Mouse (Mus musculus): ENCODE measurements around the gene Sel1l2. TPM values are rescaled to one million over a fixed set of nuclear protein-coding genes. Genes with fewer than 3 reads are reported as not detected.
A peak's percentile ranks its signal among the peaks of the same experiment; 100 is the strongest.

The Sel1l2 gene
- polyA plus RNA-seq, 1 experiment from 2014 or later, result not detected

- no peak overlapping the region for H3K9ac ChIP-seq (ENCODE audit: low read depth, low read length)
- H3K4me3 ChIP-seq (ENCODE audit: low read depth, low read length), result no peak overlapping the region
- no peaks in the 10 kb centered on the region for H3K4me1 ChIP-seq (ENCODE audit: control insufficient read depth, insufficient read depth, low read length)
- H3K36me3 ChIP-seq (ENCODE audit: control insufficient read depth, insufficient read depth, low read length), result no peaks in the 10 kb centered on the region
- no peak for ATAC-seq (replicated peaks; ENCODE audit: insufficient number of reproducible peaks, low FRiP score, low TSS enrichment)
- no peaks in the 10 kb centered on the region for H3K27me3 ChIP-seq (ENCODE audit: control insufficient read depth, insufficient read depth, low read length)
- no peak overlapping the region for H3K27ac ChIP-seq (ENCODE audit: low read depth, low read length)
- 77% methylated on average over 5 of the region's 5 CpGs for WGBS (ENCODE audit: insufficient replicate concordance)
- H3K4me2 ChIP-seq, result no peak overlapping the region
- H3K9me3 ChIP-seq (replicated peaks; ENCODE audit: control insufficient read depth, low read length), result no peaks in the 10 kb centered on the region
Observed at GRCm38 (mm10) chr2:140242398-140242797, 147.1 kb downstream of the Sel1l2 start.

- WGBS (ENCODE audit: insufficient replicate concordance), result 51% methylated on average over 6 of the region's 6 CpGs
- no peak overlapping the region for H3K4me2 ChIP-seq
Observed at GRCm38 (mm10) chr2:140237245-140237644, 152.3 kb downstream of the Sel1l2 start.

GRCm38 (mm10) chr2:140230295-140230694 lies 159.2 kb downstream of the Sel1l2 start:
- Histone ChIP-seq H3K36me3 (ENCODE audit: control insufficient read depth, insufficient read depth, low read length) (no peaks in the 10 kb centered on the region), H3K27ac (ENCODE audit: low read depth, low read length) (no peak overlapping the region), H3K27me3 (ENCODE audit: control insufficient read depth, insufficient read depth, low read length) (no peaks in the 10 kb centered on the region), H3K9me3 (replicated peaks; ENCODE audit: control insufficient read depth, low read length) (no peaks in the 10 kb centered on the region), H3K4me2 (no peak overlapping the region), H3K9ac (ENCODE audit: low read depth, low read length) (no peak overlapping the region), H3K4me3 (ENCODE audit: low read depth, low read length) (no peak overlapping the region), H3K4me1 (ENCODE audit: control insufficient read depth, insufficient read depth, low read length) (no peaks in the 10 kb centered on the region)
- ATAC-seq (replicated peaks; ENCODE audit: insufficient number of reproducible peaks, low FRiP score, low TSS enrichment), result no peak
- 52% methylated on average over 1 of the region's 1 CpGs for WGBS (ENCODE audit: insufficient replicate concordance)

More at GRCm38 (mm10) chr2:140237245-140237644, 152.3 kb downstream of the Sel1l2 start:
- no peak for ATAC-seq (replicated peaks; ENCODE audit: insufficient number of reproducible peaks, low FRiP score, low TSS enrichment)
- Histone ChIP-seq H3K9ac (ENCODE audit: low read depth, low read length) (no peak overlapping the region), H3K27me3 (ENCODE audit: control insufficient read depth, insufficient read depth, low read length) (no peaks in the 10 kb centered on the region), H3K4me3 (ENCODE audit: low read depth, low read length) (no peak overlapping the region), H3K36me3 (ENCODE audit: control insufficient read depth, insufficient read depth, low read length) (no peaks in the 10 kb centered on the region), H3K27ac (ENCODE audit: low read depth, low read length) (no peak overlapping the region), H3K4me1 (ENCODE audit: control insufficient read depth, insufficient read depth, low read length) (no peaks in the 10 kb centered on the region), H3K9me3 (replicated peaks; ENCODE audit: control insufficient read depth, low read length) (no peaks in the 10 kb centered on the region)

- no peak for ATAC-seq (replicated peaks; ENCODE audit: insufficient number of reproducible peaks, low FRiP score, low TSS enrichment)
- no peak overlapping the region for H3K9ac ChIP-seq (ENCODE audit: low read depth, low read length)
- H3K4me2 ChIP-seq, result no peak overlapping the region
- 56% methylated on average over 8 of the region's 8 CpGs for WGBS (ENCODE audit: insufficient replicate concordance)
- no peaks in the 10 kb centered on the region for H3K27me3 ChIP-seq (ENCODE audit: control insufficient read depth, insufficient read depth, low read length)
- H3K9me3 ChIP-seq (replicated peaks; ENCODE audit: control insufficient read depth, low read length), result no peaks in the 10 kb centered on the region
- no peaks in the 10 kb centered on the region for H3K4me1 ChIP-seq (ENCODE audit: control insufficient read depth, insufficient read depth, low read length)
- no peak overlapping the region for H3K4me3 ChIP-seq (ENCODE audit: low read depth, low read length)
- H3K27ac ChIP-seq (ENCODE audit: low read depth, low read length), result no peak overlapping the region
- no peaks in the 10 kb centered on the region for H3K36me3 ChIP-seq (ENCODE audit: control insufficient read depth, insufficient read depth, low read length)
Observed at GRCm38 (mm10) chr2:140220325-140220724, 169.2 kb downstream of the Sel1l2 start.

GRCm38 (mm10) chr2:140215965-140216364 lies 173.5 kb downstream of the Sel1l2 start:
- Histone ChIP-seq H3K9ac (ENCODE audit: low read depth, low read length) (no peak overlapping the region), H3K27ac (ENCODE audit: low read depth, low read length) (no peak overlapping the region), H3K36me3 (ENCODE audit: control insufficient read depth, insufficient read depth, low read length) (no peaks in the 10 kb centered on the region), H3K4me3 (ENCODE audit: low read depth, low read length) (no peak overlapping the region), H3K4me1 (ENCODE audit: control insufficient read depth, insufficient read depth, low read length) (no peaks in the 10 kb centered on the region), H3K4me2 (no peak overlapping the region), H3K9me3 (replicated peaks; ENCODE audit: control insufficient read depth, low read length) (no peaks in the 10 kb centered on the region), H3K27me3 (ENCODE audit: control insufficient read depth, insufficient read depth, low read length) (no peaks in the 10 kb centered on the region)
- no peak for ATAC-seq (replicated peaks; ENCODE audit: insufficient number of reproducible peaks, low FRiP score, low TSS enrichment)
- 74% methylated on average over 1 of the region's 1 CpGs for WGBS (ENCODE audit: insufficient replicate concordance)

GRCm38 (mm10) chr2:140215415-140215814 lies 174.1 kb downstream of the Sel1l2 start:
- ATAC-seq (replicated peaks; ENCODE audit: insufficient number of reproducible peaks, low FRiP score, low TSS enrichment), result no peak
- 71% methylated on average over 2 of the region's 2 CpGs for WGBS (ENCODE audit: insufficient replicate concordance)
- no peak overlapping the region for H3K4me2 ChIP-seq
- H3K4me3 ChIP-seq (ENCODE audit: low read depth, low read length), result no peak overlapping the region
- H3K9ac ChIP-seq (ENCODE audit: low read depth, low read length), result no peak overlapping the region
- H3K27ac ChIP-seq (ENCODE audit: low read depth, low read length), result no peak overlapping the region
- no peaks in the 10 kb centered on the region for H3K36me3 ChIP-seq (ENCODE audit: control insufficient read depth, insufficient read depth, low read length)
- H3K9me3 ChIP-seq (replicated peaks; ENCODE audit: control insufficient read depth, low read length), result no peaks in the 10 kb centered on the region
- H3K4me1 ChIP-seq (ENCODE audit: control insufficient read depth, insufficient read depth, low read length), result no peaks in the 10 kb centered on the region
- H3K27me3 ChIP-seq (ENCODE audit: control insufficient read depth, insufficient read depth, low read length), result no peaks in the 10 kb centered on the region

- 79% methylated on average over 4 of the region's 4 CpGs for WGBS (ENCODE audit: insufficient replicate concordance)
- H3K36me3 ChIP-seq (ENCODE audit: control insufficient read depth, insufficient read depth, low read length), result no peaks in the 10 kb centered on the region
- no peak overlapping the region for H3K4me3 ChIP-seq (ENCODE audit: low read depth, low read length)
- no peak overlapping the region for H3K4me2 ChIP-seq
- H3K27ac ChIP-seq (ENCODE audit: low read depth, low read length), result no peak overlapping the region
- no peak overlapping the region for H3K9ac ChIP-seq (ENCODE audit: low read depth, low read length)
- peaks cover 5% of the 10 kb centered on the region for H3K4me1 ChIP-seq (ENCODE audit: control insufficient read depth, insufficient read depth, low read length)
- no peaks in the 10 kb centered on the region for H3K9me3 ChIP-seq (replicated peaks; ENCODE audit: control insufficient read depth, low read length)
- no peaks in the 10 kb centered on the region for H3K27me3 ChIP-seq (ENCODE audit: control insufficient read depth, insufficient read depth, low read length)
- ATAC-seq (replicated peaks; ENCODE audit: insufficient number of reproducible peaks, low FRiP score, low TSS enrichment), result no peak
Observed at GRCm38 (mm10) chr2:140214519-140215027, 174.9 kb downstream of the Sel1l2 start.

GRCm38 (mm10) chr2:140203756-140204155 lies 185.8 kb downstream of the Sel1l2 start:
- Histone ChIP-seq H3K4me1 (ENCODE audit: control insufficient read depth, insufficient read depth, low read length) (peaks cover 3% of the 10 kb centered on the region; the same call in 1 of the 2 replicates), H3K4me3 (ENCODE audit: low read depth, low read length) (no peak overlapping the region), H3K9ac (ENCODE audit: low read depth, low read length) (no peak overlapping the region), H3K27me3 (ENCODE audit: control insufficient read depth, insufficient read depth, low read length) (no peaks in the 10 kb centered on the region), H3K9me3 (replicated peaks; ENCODE audit: control insufficient read depth, low read length) (no peaks in the 10 kb centered on the region), H3K4me2 (no peak overlapping the region), H3K36me3 (ENCODE audit: control insufficient read depth, insufficient read depth, low read length) (peaks cover 4% of the 10 kb centered on the region; the same call in 1 of the 2 replicates), H3K27ac (ENCODE audit: low read depth, low read length) (no peak overlapping the region)
- no peak for ATAC-seq (replicated peaks; ENCODE audit: insufficient number of reproducible peaks, low FRiP score, low TSS enrichment)
- WGBS (ENCODE audit: insufficient replicate concordance), result 95% methylated on average over 7 of the region's 7 CpGs

GRCm38 (mm10) chr2:140202573-140202972 lies 186.9 kb downstream of the Sel1l2 start:
- peaks cover 4% of the 10 kb centered on the region; the same call in 1 of the 2 replicates for H3K36me3 ChIP-seq (ENCODE audit: control insufficient read depth, insufficient read depth, low read length)
- WGBS (ENCODE audit: insufficient replicate concordance), result 50% methylated on average over 5 of the region's 5 CpGs
- peak overlapping the region; percentile 40 for H3K4me2 ChIP-seq
- ATAC-seq (replicated peaks; ENCODE audit: insufficient number of reproducible peaks, low FRiP score, low TSS enrichment), result peak; percentile 41
- H3K9ac ChIP-seq (ENCODE audit: low read depth, low read length), result no peak overlapping the region
- H3K27me3 ChIP-seq (ENCODE audit: control insufficient read depth, insufficient read depth, low read length), result no peaks in the 10 kb centered on the region
- peaks cover 3% of the 10 kb centered on the region; the same call in 1 of the 2 replicates for H3K4me1 ChIP-seq (ENCODE audit: control insufficient read depth, insufficient read depth, low read length)
- H3K9me3 ChIP-seq (replicated peaks; ENCODE audit: control insufficient read depth, low read length), result no peaks in the 10 kb centered on the region
- H3K4me3 ChIP-seq (ENCODE audit: low read depth, low read length), result no peak overlapping the region
- H3K27ac ChIP-seq (ENCODE audit: low read depth, low read length), result peak overlapping the region; percentile 78
